Mouse (Mus musculus) myocyte (in vitro differentiated cells): ENCODE measurements at regions not wholly inside any gene's neighbourhood (a gene's known extent, or its start where the extent isn't known, plus 50 kb on each side); places are given as distances from the start of the nearest gene placed in this dataset.

Experiments
- CEBPB ChIP-seq: IDR thresholded peaks from 2 replicates; pipeline ENCODE4 v1.6.1; 2011; ENCODE audit warnings: mild to moderate bottlenecking, moderate library complexity; ENCODE audit not compliant: poor library complexity, insufficient read depth, severe bottlenecking
- E2F4 ChIP-seq: IDR thresholded peaks from one replicate; pipeline ENCODE4 v1.6.1; 2011; ENCODE audit warnings: mild to moderate bottlenecking, control low read depth, moderate library complexity; ENCODE audit not compliant: insufficient read depth
- MAX ChIP-seq: IDR thresholded peaks from one replicate; pipeline ENCODE4 v1.6.1; 2011; ENCODE audit warnings: low read depth, mild to moderate bottlenecking, control low read depth
- MYOD1 ChIP-seq, 3 experiments: IDR thresholded peaks; one replicate each; pipeline ENCODE4 v1.6.1; 2011; ENCODE audit warnings: control low read depth in 2 of 3, low read depth in 2 of 3, mild to moderate bottlenecking in 2 of 3, moderate library complexity in 1 of 3; ENCODE audit not compliant: insufficient read length in 2 of 3, control insufficient read depth in 1 of 3
- POLR2A ChIP-seq: IDR thresholded peaks from one replicate; pipeline ENCODE4 v1.6.1; 2011; ENCODE audit warnings: low read depth, mild to moderate bottlenecking, control low read depth, moderate library complexity; ENCODE audit not compliant: insufficient read length
- POLR2AphosphoS2 ChIP-seq: IDR thresholded peaks from one replicate; pipeline ENCODE4 v1.6.1; 2011; ENCODE audit warnings: low read depth, control low read depth; ENCODE audit not compliant: insufficient read length
- REST ChIP-seq: IDR thresholded peaks from one replicate; pipeline ENCODE4 v1.6.1; 2011; ENCODE audit warnings: mild to moderate bottlenecking, control low read depth, moderate library complexity; ENCODE audit not compliant: insufficient read depth, insufficient read length
- SRF ChIP-seq: IDR thresholded peaks from one replicate; pipeline ENCODE4 v1.6.1; 2011; ENCODE audit warnings: low read depth; ENCODE audit not compliant: control insufficient read depth, insufficient read length
- TCF12 ChIP-seq: IDR thresholded peaks from one replicate; pipeline ENCODE4 v1.6.1; 2011; ENCODE audit warnings: mild to moderate bottlenecking, control low read depth; ENCODE audit not compliant: poor library complexity, insufficient read depth, severe bottlenecking
- USF1 ChIP-seq: IDR thresholded peaks from one replicate; pipeline ENCODE4 v1.6.1; 2011; ENCODE audit warnings: low read depth, mild to moderate bottlenecking, control low read depth, moderate library complexity

- peak; percentile 61; the same call in 1 of the 2 replicates for TF ChIP-seq CEBPB
- TF ChIP-seq POLR2A = no peak
- no peak for TF ChIP-seq POLR2AphosphoS2
- TF ChIP-seq MYOD1 (IDR thresholded peaks at IDR 0.05; ENCODE audit: control insufficient read depth in 1 of 3, insufficient read length in 2 of 3, low read depth in 2 of 3) = no peak
- TF ChIP-seq TCF12 = no peak
- no peak for TF ChIP-seq E2F4
- no peak for TF ChIP-seq SRF
- TF ChIP-seq MAX = no peak
- TF ChIP-seq USF1 = no peak
- no peak for TF ChIP-seq REST
Observed at GRCm38 (mm10) chr1:71807586-71807985, 154.6 kb upstream of the Fn1 start.
